Mouse (Mus musculus) limb, embryonic 13.5 days (tissue): ENCODE measurements around the gene Sdcbp2. TPM values are rescaled to one million over a fixed set of nuclear protein-coding genes. Genes with fewer than 3 reads are reported as not detected.

Source experiments
- ATAC-seq: fragments of 200-750 bp; cut with Nextera tagmentation; 2 replicates; pipeline ENCODE4 v1.8.0; 2017; ENCODE audit warnings: low read depth, moderate number of reproducible peaks, moderate TSS enrichment; ENCODE audit not compliant: low FRiP score
- H3K27ac ChIP-seq: fragments of 300-500 bp; sonication (generic); 2 replicates; pipeline ENCODE4 v1.5.1; 2015; ENCODE audit warnings: inconsistent platforms, mild to moderate bottlenecking, moderate library complexity
- H3K27me3 ChIP-seq: fragments of 300-500 bp; sonication (generic); 2 replicates; pipeline ENCODE4 v1.6.1; 2015; ENCODE audit warnings: mild to moderate bottlenecking, inconsistent platforms
- H3K36me3 ChIP-seq: fragments of 300-500 bp; sonication (generic); 2 replicates; pipeline ENCODE4 v1.6.1; 2015; ENCODE audit warnings: inconsistent platforms, mild to moderate bottlenecking, moderate library complexity
- H3K4me1 ChIP-seq: fragments of 300-500 bp; sonication (generic); 2 replicates; pipeline ENCODE4 v1.6.1; 2015; ENCODE audit warnings: inconsistent platforms
- H3K4me2 ChIP-seq: fragments of 300-500 bp; sonication (generic); replicated peaks from 2 replicates; pipeline ENCODE4 v1.6.1; 2015; ENCODE audit warnings: inconsistent platforms, mild to moderate bottlenecking, moderate library complexity
- H3K4me3 ChIP-seq: fragments of 300-500 bp; sonication (generic); 2 replicates; pipeline ENCODE4 v1.5.1; 2015; ENCODE audit warnings: moderate library complexity, mild to moderate bottlenecking, inconsistent platforms
- H3K9ac ChIP-seq: fragments of 300-500 bp; sonication (generic); 2 replicates; pipeline ENCODE4 v1.6.1; 2015; ENCODE audit warnings: mild to moderate bottlenecking, inconsistent platforms
- H3K9me3 ChIP-seq: fragments of 300-500 bp; sonication (generic); 2 replicates; pipeline ENCODE4 v1.6.1; 2016; ENCODE audit warnings: inconsistent platforms
- WGBS: fragments of 180-500 bp; shearing (Covaris S2); methylation state at CpG from one replicate; pipeline ENCODE4 v1.1.7; 2015; 5-methylcytosine and 5-hydroxymethylcytosine counted together
- polyA plus RNA-seq: library from polyadenylated mRNA; unstranded; fragments of >200 nt; fragmentation: Nextera tagmentation; extraction: Ambion mirVana; gene quantifications from 2 replicates; pipeline ENCODE4 v1.2.1, GENCODE M21; 2015

The Sdcbp2 gene
- polyA plus RNA-seq, 1 experiment from 2014 or later: 0.76 TPM

GRCm38 (mm10) chr2:151635362-151636014 is 63.1 kb downstream of the Sdcbp2 start:
- H3K9ac ChIP-seq: no peak overlapping the region
- no peaks in the 10 kb centered on the region for H3K36me3 ChIP-seq
- H3K9me3 ChIP-seq: no peaks in the 10 kb centered on the region
- H3K27ac ChIP-seq: no peak overlapping the region
- ATAC-seq: no peak
- no peak overlapping the region for H3K4me3 ChIP-seq
- 0 out of 2 replicates have a peak, but pooled peaks cover 4% of the 10 kb centered on the region for H3K4me1 ChIP-seq
- H3K4me2 ChIP-seq: no peak overlapping the region
- 63% methylated on average over 9 of the region's 9 CpGs for WGBS
- peaks cover 38% of the 10 kb centered on the region for H3K27me3 ChIP-seq

GRCm38 (mm10) chr2:151636015-151636402 is 63.6 kb downstream of the Sdcbp2 start:
- Histone ChIP-seq H3K9me3 (no peaks in the 10 kb centered on the region), H3K36me3 (no peaks in the 10 kb centered on the region), H3K4me1 (0 out of 2 replicates have a peak, but pooled peaks cover 4% of the 10 kb centered on the region), H3K27ac (no peak overlapping the region), H3K27me3 (peaks cover 33% of the 10 kb centered on the region), H3K4me3 (no peak overlapping the region), H3K4me2 (no peak overlapping the region), H3K9ac (no peak overlapping the region)
- WGBS: 74% methylated on average over 2 of the region's 2 CpGs
- ATAC-seq: no peak

Other genes starting within 250 kb of the Sdcbp2 start
- gene 4921509C19Rik, start 96.5 kb upstream of the Sdcbp2 start, polyA plus RNA-seq: not detected in 2 replicates
- 293 and 302 TPM in 2 replicates for gene Nsfl1c, start 78.4 kb upstream of the Sdcbp2 start, polyA plus RNA-seq
- gene Fkbp1a, start 30.1 kb upstream of the Sdcbp2 start, polyA plus RNA-seq: 484 and 493 TPM in 2 replicates
- gene Snph, start 60.0 kb downstream of the Sdcbp2 start, polyA plus RNA-seq: 0.56 and 0.75 TPM in 2 replicates
- not detected in 2 replicates for gene Rad21l, start 95.9 kb downstream of the Sdcbp2 start, polyA plus RNA-seq
- gene Tmem74b, start 129.4 kb downstream of the Sdcbp2 start, polyA plus RNA-seq: 3.4 and 4.2 TPM in 2 replicates
- 45.7 and 46.3 TPM in 2 replicates for gene Psmf1, start 171.6 kb downstream of the Sdcbp2 start, polyA plus RNA-seq